Mouse (Mus musculus): ENCODE data around the gene Ttc23l. TPM values are rescaled to one million over a fixed set of nuclear protein-coding genes. Genes with fewer than 3 reads are reported as not detected.
"Not testable (repeated sequence)": the region's sequence is repeated elsewhere in the genome, so short reads cannot be mapped to it uniquely, and the experiment has no call there.

The Ttc23l gene
- polyA plus RNA-seq, 1 experiment: not detected

- H3K4me3 ChIP-seq (ENCODE audit: extremely low read depth, insufficient read depth, insufficient read length): no peak overlapping the region
- no peaks in the 10 kb centered on the region for H3K4me1 ChIP-seq (ENCODE audit: control insufficient read depth, insufficient read depth, insufficient read length)
- H3K36me3 ChIP-seq (ENCODE audit: control insufficient read depth, insufficient read depth, low read length): no peaks in the 10 kb centered on the region
- no peaks in the 10 kb centered on the region for H3K27me3 ChIP-seq (ENCODE audit: control insufficient read depth, insufficient read depth, low read length)
- TF ChIP-seq POLR2A (IDR thresholded peaks at IDR 0.05; ENCODE audit: low read depth, low read length): no peak
- TF ChIP-seq CTCF (IDR thresholded peaks at IDR 0.05; ENCODE audit: extremely low read depth, insufficient read depth, insufficient read length, insufficient replicate concordance): no peak
- WGBS: 93% methylated on average over 7 of the region's 7 CpGs
- no peak overlapping the region for H3K27ac ChIP-seq (ENCODE audit: insufficient read depth, low read length)
- no peak for DNase-seq (ENCODE audit: low read depth in 1 of 2, low spot score in 2 of 2)
Observed at GRCm38 (mm10) chr15:10560005-10560404, 1.5 kb upstream of the Ttc23l start.

- DNase-seq (ENCODE audit: low read depth in 1 of 2, low spot score in 2 of 2): no peak
- TF ChIP-seq POLR2A (IDR thresholded peaks at IDR 0.05; ENCODE audit: low read depth, low read length): no peak
- TF ChIP-seq CTCF (IDR thresholded peaks at IDR 0.05; ENCODE audit: extremely low read depth, insufficient read depth, insufficient read length, insufficient replicate concordance): no peak
- no peaks in the 10 kb centered on the region for H3K4me1 ChIP-seq (ENCODE audit: control insufficient read depth, insufficient read depth, insufficient read length)
- no peaks in the 10 kb centered on the region for H3K36me3 ChIP-seq (ENCODE audit: control insufficient read depth, insufficient read depth, low read length)
- no peak overlapping the region for H3K4me3 ChIP-seq (ENCODE audit: extremely low read depth, insufficient read depth, insufficient read length)
- no peaks in the 10 kb centered on the region for H3K27me3 ChIP-seq (ENCODE audit: control insufficient read depth, insufficient read depth, low read length)
- H3K27ac ChIP-seq (ENCODE audit: insufficient read depth, low read length): no peak overlapping the region
Observed at GRCm38 (mm10) chr15:10554336-10554735, 4.1 kb downstream of the Ttc23l start.

GRCm38 (mm10) chr15:10540271-10541088, 18.0 kb downstream of the Ttc23l start:
- TF ChIP-seq POLR2A (IDR thresholded peaks at IDR 0.05; ENCODE audit: low read depth, low read length) (no peak), CTCF (IDR thresholded peaks at IDR 0.05; ENCODE audit: extremely low read depth, insufficient read depth, insufficient read length, insufficient replicate concordance) (no peak)
- H3K4me3 ChIP-seq (ENCODE audit: extremely low read depth, insufficient read depth, insufficient read length): no peak overlapping the region
- no peaks in the 10 kb centered on the region for H3K4me1 ChIP-seq (ENCODE audit: control insufficient read depth, insufficient read depth, insufficient read length)
- H3K27me3 ChIP-seq (ENCODE audit: control insufficient read depth, insufficient read depth, low read length): no peaks in the 10 kb centered on the region
- H3K36me3 ChIP-seq (ENCODE audit: control insufficient read depth, insufficient read depth, low read length): no peaks in the 10 kb centered on the region
- WGBS: 84% methylated on average over 16 of the region's 16 CpGs
- DNase-seq (ENCODE audit: low read depth in 1 of 2, low spot score in 2 of 2): no peak
- no peak overlapping the region for H3K27ac ChIP-seq (ENCODE audit: insufficient read depth, low read length)

GRCm38 (mm10) chr15:10535969-10536368, 22.5 kb downstream of the Ttc23l start:
- no peak for TF ChIP-seq CTCF (IDR thresholded peaks at IDR 0.05; ENCODE audit: extremely low read depth, insufficient read depth, insufficient read length, insufficient replicate concordance)
- TF ChIP-seq POLR2A (IDR thresholded peaks at IDR 0.05; ENCODE audit: low read depth, low read length): no peak
- Histone ChIP-seq H3K4me3 (ENCODE audit: extremely low read depth, insufficient read depth, insufficient read length) (no peak overlapping the region), H3K27ac (ENCODE audit: insufficient read depth, low read length) (no peak overlapping the region), H3K36me3 (ENCODE audit: control insufficient read depth, insufficient read depth, low read length) (no peaks in the 10 kb centered on the region), H3K4me1 (ENCODE audit: control insufficient read depth, insufficient read depth, insufficient read length) (no peaks in the 10 kb centered on the region), H3K27me3 (ENCODE audit: control insufficient read depth, insufficient read depth, low read length) (no peaks in the 10 kb centered on the region)
- DNase-seq (ENCODE audit: low read depth in 1 of 2, low spot score in 2 of 2): no peak
- WGBS: 88% methylated on average over 7 of the region's 7 CpGs

GRCm38 (mm10) chr15:10534591-10534990, 23.9 kb downstream of the Ttc23l start:
- TF ChIP-seq CTCF (IDR thresholded peaks at IDR 0.05; ENCODE audit: extremely low read depth, insufficient read depth, insufficient read length, insufficient replicate concordance) (no peak), POLR2A (IDR thresholded peaks at IDR 0.05; ENCODE audit: low read depth, low read length) (no peak)
- Histone ChIP-seq H3K27ac (ENCODE audit: insufficient read depth, low read length) (no peak overlapping the region), H3K4me1 (ENCODE audit: control insufficient read depth, insufficient read depth, insufficient read length) (no peaks in the 10 kb centered on the region), H3K4me3 (ENCODE audit: extremely low read depth, insufficient read depth, insufficient read length) (no peak overlapping the region), H3K36me3 (ENCODE audit: control insufficient read depth, insufficient read depth, low read length) (no peaks in the 10 kb centered on the region), H3K27me3 (ENCODE audit: control insufficient read depth, insufficient read depth, low read length) (no peaks in the 10 kb centered on the region)
- no peak for DNase-seq (ENCODE audit: low read depth in 1 of 2, low spot score in 2 of 2)
- 80% methylated on average over 5 of the region's 5 CpGs for WGBS

GRCm38 (mm10) chr15:10533361-10533760, 25.1 kb downstream of the Ttc23l start:
- WGBS: 93% methylated on average over 10 of the region's 10 CpGs
- not testable (repeated sequence) for H3K27me3 ChIP-seq (ENCODE audit: control insufficient read depth, insufficient read depth, low read length); H3K4me3 ChIP-seq (ENCODE audit: extremely low read depth, insufficient read depth, insufficient read length); H3K36me3 ChIP-seq (ENCODE audit: control insufficient read depth, insufficient read depth, low read length); DNase-seq (ENCODE audit: low read depth in 1 of 2, low spot score in 2 of 2); H3K4me1 ChIP-seq (ENCODE audit: control insufficient read depth, insufficient read depth, insufficient read length); H3K27ac ChIP-seq (ENCODE audit: insufficient read depth, low read length)

GRCm38 (mm10) chr15:10531352-10531751, 27.1 kb downstream of the Ttc23l start:
- no peak overlapping the region for H3K27ac ChIP-seq (ENCODE audit: insufficient read depth, low read length)
- no peak for TF ChIP-seq POLR2A (IDR thresholded peaks at IDR 0.05; ENCODE audit: low read depth, low read length)
- no peak for TF ChIP-seq CTCF (IDR thresholded peaks at IDR 0.05; ENCODE audit: extremely low read depth, insufficient read depth, insufficient read length, insufficient replicate concordance)
- WGBS: 89% methylated on average over 4 of the region's 4 CpGs
- no peak for DNase-seq (ENCODE audit: low read depth in 1 of 2, low spot score in 2 of 2)
- no peaks in the 10 kb centered on the region for H3K4me1 ChIP-seq (ENCODE audit: control insufficient read depth, insufficient read depth, insufficient read length)
- no peak overlapping the region for H3K4me3 ChIP-seq (ENCODE audit: extremely low read depth, insufficient read depth, insufficient read length)
- no peaks in the 10 kb centered on the region for H3K36me3 ChIP-seq (ENCODE audit: control insufficient read depth, insufficient read depth, low read length)
- no peaks in the 10 kb centered on the region for H3K27me3 ChIP-seq (ENCODE audit: control insufficient read depth, insufficient read depth, low read length)

All from spleen, adult 2 months (tissue).